Mouse (Mus musculus): ENCODE data around the gene Lyz1. TPM values are rescaled to one million over a fixed set of nuclear protein-coding genes. Genes with fewer than 3 reads are reported as not detected.

The Lyz1 gene
- polyA plus RNA-seq, 1 experiment from 2014 or later = not detected

DNA sequence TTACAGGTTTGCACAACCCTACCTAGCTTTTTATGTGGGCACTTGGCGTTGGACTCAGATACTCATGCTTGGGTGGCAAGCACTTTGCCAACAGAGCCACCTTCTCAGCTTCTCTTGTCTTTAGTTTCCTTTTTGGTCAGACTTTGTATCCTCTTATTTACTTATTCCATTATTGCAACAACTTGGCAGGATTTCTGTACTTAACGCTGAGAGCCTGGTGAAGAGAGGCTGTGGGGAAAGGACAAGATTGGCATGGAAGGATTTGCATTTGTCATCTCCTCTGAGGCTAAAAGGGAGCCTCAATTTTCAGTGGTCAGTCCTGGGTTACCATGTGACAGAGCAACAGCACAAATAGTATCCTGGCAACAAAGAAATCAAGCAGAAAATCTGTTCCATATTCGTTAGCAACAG lies 27.9 kb upstream of the Lyz1 start:
- no peak overlapping the region for H3K9ac ChIP-seq (ENCODE audit: low read depth, low read length)
- 81% methylated on average over 3 of the region's 3 CpGs for WGBS
- H3K27me3 ChIP-seq (replicated peaks; ENCODE audit: control insufficient read depth, insufficient read depth, low read length) = no peaks in the 10 kb centered on the region
- no peak overlapping the region for H3K4me2 ChIP-seq
- no peak overlapping the region for H3K27ac ChIP-seq (ENCODE audit: low read depth, low read length)
- no peaks in the 10 kb centered on the region for H3K4me1 ChIP-seq (replicated peaks; ENCODE audit: control insufficient read depth, insufficient read depth, low read length)
- no peaks in the 10 kb centered on the region for H3K9me3 ChIP-seq (ENCODE audit: control insufficient read depth, low read length)
- H3K4me3 ChIP-seq (ENCODE audit: low read depth, low read length) = no peak overlapping the region
- no peaks in the 10 kb centered on the region for H3K36me3 ChIP-seq (ENCODE audit: control insufficient read depth, insufficient read depth, low read length)
- ATAC-seq (replicated peaks; ENCODE audit: low FRiP score) (no peak), DNase-seq (ENCODE audit: low spot score) (no peak)

GRCm38 (mm10) chr10:117316391-117316790 lies 23.7 kb upstream of the Lyz1 start:
- no peak for DNase-seq (ENCODE audit: low spot score)
- Histone ChIP-seq H3K36me3 (ENCODE audit: control insufficient read depth, insufficient read depth, low read length) (no peaks in the 10 kb centered on the region), H3K4me1 (replicated peaks; ENCODE audit: control insufficient read depth, insufficient read depth, low read length) (no peaks in the 10 kb centered on the region), H3K9me3 (ENCODE audit: control insufficient read depth, low read length) (no peaks in the 10 kb centered on the region), H3K9ac (ENCODE audit: low read depth, low read length) (no peak overlapping the region), H3K4me3 (ENCODE audit: low read depth, low read length) (no peak overlapping the region), H3K27ac (ENCODE audit: low read depth, low read length) (no peak overlapping the region), H3K27me3 (replicated peaks; ENCODE audit: control insufficient read depth, insufficient read depth, low read length) (no peaks in the 10 kb centered on the region), H3K4me2 (no peak overlapping the region)
- no peak for ATAC-seq (replicated peaks; ENCODE audit: low FRiP score)
- WGBS = 84% methylated on average over 11 of the region's 11 CpGs

DNA sequence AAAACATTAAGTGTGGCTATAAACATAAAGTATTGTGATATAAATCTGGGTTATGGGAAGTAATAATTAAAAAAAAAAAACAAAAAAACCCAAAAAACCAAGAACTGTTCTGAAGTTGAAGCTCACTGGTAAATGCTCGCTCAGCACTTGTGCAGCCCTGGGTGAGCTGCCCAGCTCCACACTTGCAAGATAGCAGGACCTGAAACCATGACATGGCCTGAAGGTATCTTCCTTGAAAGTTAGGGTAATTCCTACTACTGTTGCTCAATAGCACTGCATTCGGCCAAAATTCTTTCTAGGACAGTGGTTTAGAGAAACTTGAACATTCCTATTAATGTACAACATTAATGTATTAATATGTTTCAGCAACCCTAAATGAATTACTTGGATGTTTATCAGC lies 20.5 kb upstream of the Lyz1 start:
- Histone ChIP-seq H3K27ac (ENCODE audit: low read depth, low read length) (no peak overlapping the region), H3K4me2 (no peak overlapping the region), H3K4me3 (ENCODE audit: low read depth, low read length) (no peak overlapping the region), H3K9ac (ENCODE audit: low read depth, low read length) (no peak overlapping the region), H3K27me3 (replicated peaks; ENCODE audit: control insufficient read depth, insufficient read depth, low read length) (no peaks in the 10 kb centered on the region), H3K36me3 (ENCODE audit: control insufficient read depth, insufficient read depth, low read length) (no peaks in the 10 kb centered on the region), H3K4me1 (replicated peaks; ENCODE audit: control insufficient read depth, insufficient read depth, low read length) (no peaks in the 10 kb centered on the region), H3K9me3 (ENCODE audit: control insufficient read depth, low read length) (no peaks in the 10 kb centered on the region)
- ATAC-seq (replicated peaks; ENCODE audit: low FRiP score) = no peak
- DNase-seq (ENCODE audit: low spot score) = no peak
- 80% methylated on average over 2 of the region's 2 CpGs for WGBS

DNA sequence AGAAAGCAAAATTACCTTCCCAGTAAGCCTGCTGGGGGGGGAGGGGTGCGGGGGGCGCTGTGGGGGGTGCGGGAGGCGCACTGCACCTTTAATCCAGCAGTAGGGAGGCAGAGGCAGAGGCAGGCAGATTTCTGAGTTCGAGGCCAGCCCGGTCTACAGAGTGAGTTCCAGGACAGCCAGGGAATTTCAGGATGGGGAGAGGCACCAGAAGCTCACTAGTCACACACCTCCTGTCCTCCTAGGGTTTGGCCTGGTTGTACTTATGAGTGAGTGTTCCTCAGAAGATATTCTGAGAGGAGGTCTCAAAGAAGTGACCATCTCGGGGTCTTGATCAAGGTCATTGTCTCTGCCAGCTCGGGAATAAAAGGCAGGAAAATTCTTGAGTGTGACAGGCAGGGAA lies 19.5 kb upstream of the Lyz1 start:
- H3K4me2 ChIP-seq = no peak overlapping the region
- no peaks in the 10 kb centered on the region for H3K9me3 ChIP-seq (ENCODE audit: control insufficient read depth, low read length)
- no peaks in the 10 kb centered on the region for H3K36me3 ChIP-seq (ENCODE audit: control insufficient read depth, insufficient read depth, low read length)
- DNase-seq (ENCODE audit: low spot score) (no peak), ATAC-seq (replicated peaks; ENCODE audit: low FRiP score) (no peak)
- H3K4me1 ChIP-seq (replicated peaks; ENCODE audit: control insufficient read depth, insufficient read depth, low read length) = no peaks in the 10 kb centered on the region
- WGBS = 70% methylated on average over 8 of the region's 8 CpGs
- H3K4me3 ChIP-seq (ENCODE audit: low read depth, low read length) = no peak overlapping the region
- H3K27ac ChIP-seq (ENCODE audit: low read depth, low read length) = no peak overlapping the region
- no peak overlapping the region for H3K9ac ChIP-seq (ENCODE audit: low read depth, low read length)
- no peaks in the 10 kb centered on the region for H3K27me3 ChIP-seq (replicated peaks; ENCODE audit: control insufficient read depth, insufficient read depth, low read length)

- no peak overlapping the region for H3K9ac ChIP-seq (ENCODE audit: low read depth, low read length)
- H3K4me1 ChIP-seq (replicated peaks; ENCODE audit: control insufficient read depth, insufficient read depth, low read length) = no peaks in the 10 kb centered on the region
- no peak overlapping the region for H3K4me3 ChIP-seq (ENCODE audit: low read depth, low read length)
- no peaks in the 10 kb centered on the region for H3K9me3 ChIP-seq (ENCODE audit: control insufficient read depth, low read length)
- H3K4me2 ChIP-seq = no peak overlapping the region
- H3K36me3 ChIP-seq (ENCODE audit: control insufficient read depth, insufficient read depth, low read length) = no peaks in the 10 kb centered on the region
- DNase-seq (ENCODE audit: low spot score) (no peak), ATAC-seq (replicated peaks; ENCODE audit: low FRiP score) (no peak)
- no peaks in the 10 kb centered on the region for H3K27me3 ChIP-seq (replicated peaks; ENCODE audit: control insufficient read depth, insufficient read depth, low read length)
- WGBS = 70% methylated on average over 5 of the region's 5 CpGs
- H3K27ac ChIP-seq (ENCODE audit: low read depth, low read length) = no peak overlapping the region
Observed at GRCm38 (mm10) chr10:117304371-117304770, 11.7 kb upstream of the Lyz1 start.

- ATAC-seq (replicated peaks; ENCODE audit: low FRiP score) (no peak), DNase-seq (ENCODE audit: low spot score) (no peak)
- no peaks in the 10 kb centered on the region for H3K27me3 ChIP-seq (replicated peaks; ENCODE audit: control insufficient read depth, insufficient read depth, low read length)
- H3K4me2 ChIP-seq = no peak overlapping the region
- H3K9me3 ChIP-seq (ENCODE audit: control insufficient read depth, low read length) = no peaks in the 10 kb centered on the region
- H3K4me1 ChIP-seq (replicated peaks; ENCODE audit: control insufficient read depth, insufficient read depth, low read length) = no peaks in the 10 kb centered on the region
- no peak overlapping the region for H3K27ac ChIP-seq (ENCODE audit: low read depth, low read length)
- no peak overlapping the region for H3K4me3 ChIP-seq (ENCODE audit: low read depth, low read length)
- H3K36me3 ChIP-seq (ENCODE audit: control insufficient read depth, insufficient read depth, low read length) = no peaks in the 10 kb centered on the region
- WGBS = 71% methylated on average over 1 of the region's 1 CpGs
- H3K9ac ChIP-seq (ENCODE audit: low read depth, low read length) = no peak overlapping the region
Observed at GRCm38 (mm10) chr10:117301688-117302087, 9.0 kb upstream of the Lyz1 start.

DNA sequence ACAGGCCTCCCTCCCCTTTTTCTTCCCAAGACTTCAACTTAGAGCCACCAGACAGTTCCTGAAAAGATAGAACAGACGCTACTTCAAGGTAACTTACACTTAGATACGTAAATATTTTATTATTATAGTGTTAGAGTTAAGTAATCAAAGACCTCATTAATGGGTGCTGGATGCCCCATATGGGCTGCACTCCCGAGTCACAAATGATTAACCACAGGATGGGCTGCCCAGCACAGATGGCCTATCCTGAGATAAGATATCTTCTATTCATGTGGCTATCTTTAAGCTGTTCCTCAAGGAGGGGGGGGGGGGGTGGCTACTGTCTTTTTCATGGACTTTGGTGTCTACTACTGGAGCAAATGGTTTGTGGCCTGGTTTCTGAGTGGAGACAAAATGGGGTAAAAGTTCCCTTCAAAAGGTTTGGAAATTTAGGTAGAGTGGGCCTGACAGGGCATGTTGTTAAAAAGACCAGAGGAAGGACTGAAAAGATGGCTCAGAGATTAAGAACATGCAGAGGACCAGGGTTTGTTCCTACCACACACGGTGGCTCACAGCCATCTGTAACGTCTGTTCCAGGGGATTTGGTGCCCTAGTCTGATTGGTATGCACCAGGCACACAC lies 7.3 kb upstream of the Lyz1 start:
- WGBS = 48% methylated on average over 5 of the region's 5 CpGs
- Histone ChIP-seq H3K4me2 (no peak overlapping the region), H3K4me1 (replicated peaks; ENCODE audit: control insufficient read depth, insufficient read depth, low read length) (no peaks in the 10 kb centered on the region), H3K9ac (ENCODE audit: low read depth, low read length) (no peak overlapping the region), H3K27me3 (replicated peaks; ENCODE audit: control insufficient read depth, insufficient read depth, low read length) (no peaks in the 10 kb centered on the region), H3K36me3 (ENCODE audit: control insufficient read depth, insufficient read depth, low read length) (no peaks in the 10 kb centered on the region), H3K4me3 (ENCODE audit: low read depth, low read length) (no peak overlapping the region), H3K27ac (ENCODE audit: low read depth, low read length) (no peak overlapping the region), H3K9me3 (ENCODE audit: control insufficient read depth, low read length) (no peaks in the 10 kb centered on the region)
- no peak; the same call in 1 of the 2 replicates for ATAC-seq (replicated peaks; ENCODE audit: low FRiP score)
- DNase-seq (ENCODE audit: low spot score) = no peak

DNA sequence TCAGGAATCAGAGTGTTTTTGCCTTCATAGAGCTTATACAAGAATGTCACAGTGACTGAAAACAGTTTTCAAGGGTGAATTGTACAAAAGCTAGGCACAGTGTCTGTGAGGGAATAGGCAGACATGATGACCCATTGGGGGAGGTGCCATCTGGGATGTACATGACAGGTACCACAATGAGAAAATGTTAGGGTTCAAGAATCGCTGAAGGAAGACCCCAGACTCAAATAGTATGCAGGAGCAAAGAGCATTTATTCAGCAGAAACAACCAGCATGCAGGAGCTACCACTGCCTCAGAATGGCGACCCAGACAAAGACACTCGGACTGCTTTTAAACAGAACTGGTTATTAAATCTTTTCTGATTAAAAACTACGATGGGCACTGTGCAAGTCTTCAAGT lies 6.4 kb upstream of the Lyz1 start:
- 85% methylated on average over 4 of the region's 4 CpGs for WGBS
- no peak overlapping the region for H3K27ac ChIP-seq (ENCODE audit: low read depth, low read length)
- H3K4me1 ChIP-seq (replicated peaks; ENCODE audit: control insufficient read depth, insufficient read depth, low read length) = no peaks in the 10 kb centered on the region
- DNase-seq (ENCODE audit: low spot score) (no peak), ATAC-seq (replicated peaks; ENCODE audit: low FRiP score) (no peak)
- H3K27me3 ChIP-seq (replicated peaks; ENCODE audit: control insufficient read depth, insufficient read depth, low read length) = no peaks in the 10 kb centered on the region
- H3K9ac ChIP-seq (ENCODE audit: low read depth, low read length) = no peak overlapping the region
- H3K36me3 ChIP-seq (ENCODE audit: control insufficient read depth, insufficient read depth, low read length) = no peaks in the 10 kb centered on the region
- no peak overlapping the region for H3K4me2 ChIP-seq
- no peaks in the 10 kb centered on the region for H3K9me3 ChIP-seq (ENCODE audit: control insufficient read depth, low read length)
- H3K4me3 ChIP-seq (ENCODE audit: low read depth, low read length) = no peak overlapping the region

DNA sequence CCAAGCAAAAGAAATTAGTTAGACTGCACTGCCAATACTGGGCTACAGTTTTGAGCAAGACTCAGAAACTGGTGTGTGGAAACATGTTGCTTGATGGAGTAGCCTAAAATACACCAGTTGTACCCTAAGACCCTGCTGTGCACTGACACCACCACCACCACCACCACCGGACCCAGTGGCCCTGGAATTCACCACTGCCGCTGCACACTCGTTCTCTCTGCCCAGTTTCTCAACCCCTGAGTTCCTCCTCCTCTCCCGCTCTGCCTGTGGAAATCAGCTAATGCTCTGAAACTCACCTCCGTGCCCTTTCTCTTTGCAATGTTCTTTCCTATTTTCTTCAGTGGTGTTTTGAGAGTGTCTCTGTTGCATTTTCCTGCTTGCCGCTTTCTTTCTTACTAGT lies 5.7 kb upstream of the Lyz1 start:
- Histone ChIP-seq H3K9me3 (ENCODE audit: control insufficient read depth, low read length) (no peaks in the 10 kb centered on the region), H3K9ac (ENCODE audit: low read depth, low read length) (no peak overlapping the region), H3K27me3 (replicated peaks; ENCODE audit: control insufficient read depth, insufficient read depth, low read length) (no peaks in the 10 kb centered on the region), H3K27ac (ENCODE audit: low read depth, low read length) (no peak overlapping the region), H3K4me3 (ENCODE audit: low read depth, low read length) (no peak overlapping the region), H3K4me2 (no peak overlapping the region), H3K36me3 (ENCODE audit: control insufficient read depth, insufficient read depth, low read length) (no peaks in the 10 kb centered on the region), H3K4me1 (replicated peaks; ENCODE audit: control insufficient read depth, insufficient read depth, low read length) (no peaks in the 10 kb centered on the region)
- ATAC-seq (replicated peaks; ENCODE audit: low FRiP score) (no peak), DNase-seq (ENCODE audit: low spot score) (no peak)
- 81% methylated on average over 6 of the region's 6 CpGs for WGBS
